Mouse (Mus musculus): ENCODE results near the gene 3830406C13Rik. TPM values are rescaled to one million over a fixed set of nuclear protein-coding genes. Genes with fewer than 3 reads are reported as not detected.

The 3830406C13Rik gene
- polyA plus RNA-seq, 1 experiment: 4.3 TPM

DNA sequence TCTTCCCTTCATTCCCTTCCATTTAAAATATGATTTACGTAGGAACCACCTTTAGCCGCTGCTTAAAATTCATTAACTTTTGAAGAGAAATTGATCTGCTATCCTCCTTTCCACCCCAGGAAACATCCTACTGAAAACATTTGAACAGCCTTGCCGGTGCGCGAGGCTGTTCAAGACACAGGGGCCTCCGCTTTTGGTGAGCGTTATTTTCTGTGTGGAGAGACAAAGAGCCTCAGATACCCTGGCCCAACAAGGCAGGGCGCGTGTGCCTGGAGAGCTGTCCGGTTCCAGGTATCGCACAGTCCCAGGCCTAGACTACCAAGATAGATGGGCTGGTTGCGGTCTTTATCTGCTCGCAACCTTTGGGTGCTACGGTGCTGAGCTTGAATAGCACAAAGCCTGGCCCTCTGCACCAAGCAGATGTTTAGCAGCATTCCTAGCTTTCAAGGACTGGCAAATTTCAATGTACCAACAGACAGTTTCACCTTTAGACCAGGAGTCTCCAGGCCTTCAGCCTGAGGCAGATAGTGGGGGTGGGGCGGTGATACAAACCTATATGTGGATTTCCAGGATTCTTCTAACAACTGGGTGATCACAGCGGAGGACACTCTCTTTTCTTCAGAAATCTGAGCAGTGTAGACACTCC lies 66.4 kb downstream of the 3830406C13Rik start:
- TF ChIP-seq GATA1 (IDR thresholded peaks at IDR 0.05; ENCODE audit: low read length): no peak

Other genes starting within 250 kb of the 3830406C13Rik start
- not detected in 2 replicates for gene Gm49355, start 197 bp upstream of the 3830406C13Rik start, polyA plus RNA-seq (2012)
- not detected in 2 replicates for gene Fezf2, start 64.0 kb downstream of the 3830406C13Rik start, polyA plus RNA-seq (2012)